Mouse (Mus musculus): ENCODE measurements at regions not wholly inside any gene's neighbourhood (a gene's known extent, or its start where the extent isn't known, plus 50 kb on each side); places are given as distances from the start of the nearest gene placed in this dataset.

DNA sequence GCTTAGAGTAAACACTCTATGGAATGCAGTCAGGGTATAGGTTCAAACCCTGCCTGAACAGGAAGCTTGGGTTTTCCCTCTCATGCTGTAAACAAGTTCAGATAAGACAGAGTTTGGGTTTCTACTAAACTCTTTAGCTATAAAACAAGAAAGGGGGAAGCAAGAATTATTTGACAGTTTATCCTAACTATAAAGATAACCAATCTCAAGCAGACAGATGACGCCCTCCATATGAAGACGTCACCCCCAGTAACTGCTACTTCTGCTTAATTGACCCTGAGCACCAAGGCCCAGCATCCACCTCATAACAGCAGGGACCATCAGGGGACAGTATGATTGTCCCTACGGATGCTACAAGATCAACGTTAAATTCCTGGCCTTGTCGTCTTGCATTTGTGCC, 588.4 kb downstream of the Efna5 start:
- no peak for TF ChIP-seq POLR2A (IDR thresholded peaks at IDR 0.05; ENCODE audit: control insufficient read depth, extremely low read depth, insufficient read depth, low read length, poor library complexity)
- no peak for TF ChIP-seq CTCF (IDR thresholded peaks at IDR 0.05; ENCODE audit: borderline replicate concordance, control insufficient read depth, extremely low read depth, insufficient read depth, low read length, poor library complexity)
